Mouse (Mus musculus): ENCODE data around the gene Setdb2.
"Not testable (repeated sequence)": the region's sequence is repeated elsewhere in the genome, so short reads cannot be mapped to it uniquely, and the experiment has no call there.

The Setdb2 gene

GRCm38 (mm10) chr14:59440558-59441471 lies at the start of gene Setdb2, which contains the start of gene Cab39l:
Gene Setdb2 (minus strand): TSS chr14:59440884.
Gene Cab39l (plus strand): TSS chr14:59440972.
- peak; percentile 93 for DNase-seq

GRCm38 (mm10) chr14:59485247-59485810 lies 44.6 kb upstream of the Setdb2 start:
- no peak for DNase-seq

GRCm38 (mm10) chr14:59478699-59479098 lies 38.0 kb upstream of the Setdb2 start:
- DNase-seq, result no peak

GRCm38 (mm10) chr14:59470781-59471180 lies 30.1 kb upstream of the Setdb2 start:
- no peak for DNase-seq

GRCm38 (mm10) chr14:59467798-59468197 lies 27.1 kb upstream of the Setdb2 start:
- DNase-seq, result no peak

- no peak for DNase-seq
Observed at GRCm38 (mm10) chr14:59466503-59466902, 25.8 kb upstream of the Setdb2 start.

- no peak for DNase-seq
Observed at GRCm38 (mm10) chr14:59447981-59448380, 7.3 kb upstream of the Setdb2 start.

GRCm38 (mm10) chr14:59445421-59445820 lies 4.7 kb upstream of the Setdb2 start:
- DNase-seq, result no peak

- DNase-seq, result no peak
Observed at GRCm38 (mm10) chr14:59441472-59441805, 755 bp upstream of the Setdb2 start.

GRCm38 (mm10) chr14:59440039-59440438 lies 645 bp downstream of the Setdb2 start:
- DNase-seq, result no peak

- no peak for DNase-seq
Observed at GRCm38 (mm10) chr14:59438505-59438904, 2.2 kb downstream of the Setdb2 start.

GRCm38 (mm10) chr14:59437398-59437797 lies 3.3 kb downstream of the Setdb2 start:
- DNase-seq, result no peak

- DNase-seq, result no peak
Observed at GRCm38 (mm10) chr14:59435206-59435605, 5.5 kb downstream of the Setdb2 start.

GRCm38 (mm10) chr14:59433902-59434301 lies 6.8 kb downstream of the Setdb2 start:
- no peak for DNase-seq

GRCm38 (mm10) chr14:59430556-59430955 lies 10.1 kb downstream of the Setdb2 start:
- DNase-seq, result no peak

GRCm38 (mm10) chr14:59422912-59423663 lies 17.6 kb downstream of the Setdb2 start:
- DNase-seq, result no peak

GRCm38 (mm10) chr14:59418171-59418570 lies 22.5 kb downstream of the Setdb2 start:
- DNase-seq, result no peak

- DNase-seq, result not testable (repeated sequence)
Observed at GRCm38 (mm10) chr14:59414979-59415378, 25.7 kb downstream of the Setdb2 start.

- no peak for DNase-seq
Observed at GRCm38 (mm10) chr14:59396999-59397398, 43.7 kb downstream of the Setdb2 start.

GRCm38 (mm10) chr14:59395281-59395680 lies 45.4 kb downstream of the Setdb2 start, which contains the start of gene Phf11c:
Gene Phf11c (minus strand): TSS chr14:59395381.
- DNase-seq, result no peak

GRCm38 (mm10) chr14:59390181-59390580 lies 50.5 kb downstream of the Setdb2 start:
- DNase-seq, result peak; percentile 12

- DNase-seq, result no peak
Observed at GRCm38 (mm10) chr14:59389532-59389931, 51.2 kb downstream of the Setdb2 start.

- no peak for DNase-seq
Observed at GRCm38 (mm10) chr14:59370348-59371068, 70.2 kb downstream of the Setdb2 start.

All from right cerebral cortex, postnatal 14 days (tissue).